Mouse (Mus musculus) heart, postnatal 0 days (tissue): ENCODE results near the gene Tmem184a. TPM values are rescaled to one million over a fixed set of nuclear protein-coding genes. Genes with fewer than 3 reads are reported as not detected.
A peak's percentile ranks its signal among the peaks of the same experiment; 100 is the strongest.

ENCODE experiments used
- ATAC-seq: fragments of 200-750 bp; cut with Nextera tagmentation; 2 replicates; pipeline ENCODE4 v1.8.0; 2017; ENCODE audit warnings: low read depth, moderate number of reproducible peaks, moderate library complexity; ENCODE audit not compliant: insufficient read depth
- DNase-seq: peaks from one replicate; pipeline ENCODE4 v3.0.0-alpha.2; 2016; ENCODE audit warnings: low spot score
- H3K27ac ChIP-seq: fragments of 300-500 bp; sonication (generic); 2 replicates; pipeline ENCODE4 v1.5.1; 2014; ENCODE audit warnings: low read depth, mild to moderate bottlenecking
- H3K27me3 ChIP-seq: fragments of 300-500 bp; sonication (generic); 2 replicates; pipeline ENCODE4 v1.6.1; 2014; ENCODE audit warnings: low read length, mixed read lengths; ENCODE audit not compliant: control insufficient read depth, insufficient read depth
- H3K36me3 ChIP-seq: fragments of 300-500 bp; sonication (generic); replicated peaks from 2 replicates; pipeline ENCODE4 v1.6.1; 2014; ENCODE audit warnings: low read length, mixed read lengths; ENCODE audit not compliant: control insufficient read depth, insufficient read depth
- H3K4me1 ChIP-seq: fragments of 300-500 bp; sonication (generic); 2 replicates; pipeline ENCODE4 v1.6.1; 2014; ENCODE audit warnings: antibody characterized with exemption; ENCODE audit not compliant: control insufficient read depth, insufficient read depth
- H3K4me2 ChIP-seq: fragments of 300-500 bp; sonication (generic); 2 replicates; pipeline ENCODE4 v1.6.1; 2014; ENCODE audit warnings: low read depth, mild to moderate bottlenecking, low read length, moderate library complexity
- H3K4me3 ChIP-seq: fragments of 300-500 bp; sonication (generic); 2 replicates; pipeline ENCODE4 v1.5.1; 2014; ENCODE audit warnings: low read depth, low read length
- H3K9ac ChIP-seq: fragments of 300-500 bp; sonication (generic); replicated peaks from 2 replicates; pipeline ENCODE4 v1.6.1; 2014; ENCODE audit warnings: low read depth, low read length, mixed read lengths
- H3K9me3 ChIP-seq: fragments of 300-500 bp; sonication (generic); replicated peaks from 2 replicates; pipeline ENCODE4 v1.6.1; 2016; ENCODE audit warnings: low read length; ENCODE audit not compliant: control insufficient read depth
- CTCF ChIP-seq: IDR thresholded peaks from 2 replicates; pipeline ENCODE4 v1.5.1; 2016; ENCODE audit warnings: antibody characterized with exemption, control low read depth, low read depth
- EP300 ChIP-seq: IDR thresholded peaks from 2 replicates; pipeline ENCODE4 v1.6.1; 2016; ENCODE audit warnings: antibody characterized with exemption, low read depth
- WGBS: fragments of 180-500 bp; shearing (Covaris S2); extraction: QIAGEN DNeasy Blood & Tissue Kit; methylation state at CpG from one replicate; pipeline ENCODE4 v1.1.7; 2014; 5-methylcytosine and 5-hydroxymethylcytosine counted together
- polyA plus RNA-seq: library from polyadenylated mRNA; unstranded; fragments of >200 nt; fragmentation: Nextera tagmentation; extraction: Ambion mirVana; gene quantifications from 2 replicates; pipeline ENCODE4 v1.2.1, GENCODE M21; 2015
- total RNA-seq: library from RNA; depleted of rRNA; stranded (reverse); fragments of >200 nt; gene quantifications from 2 replicates; pipeline ENCODE4 v1.2.3, GENCODE M21; 2014; ENCODE audit warnings: low replicate concordance

The Tmem184a gene
- total and polyA plus RNA-seq, 2 experiments from 2014 or later: 0.10 to 0.31 TPM

DNA sequence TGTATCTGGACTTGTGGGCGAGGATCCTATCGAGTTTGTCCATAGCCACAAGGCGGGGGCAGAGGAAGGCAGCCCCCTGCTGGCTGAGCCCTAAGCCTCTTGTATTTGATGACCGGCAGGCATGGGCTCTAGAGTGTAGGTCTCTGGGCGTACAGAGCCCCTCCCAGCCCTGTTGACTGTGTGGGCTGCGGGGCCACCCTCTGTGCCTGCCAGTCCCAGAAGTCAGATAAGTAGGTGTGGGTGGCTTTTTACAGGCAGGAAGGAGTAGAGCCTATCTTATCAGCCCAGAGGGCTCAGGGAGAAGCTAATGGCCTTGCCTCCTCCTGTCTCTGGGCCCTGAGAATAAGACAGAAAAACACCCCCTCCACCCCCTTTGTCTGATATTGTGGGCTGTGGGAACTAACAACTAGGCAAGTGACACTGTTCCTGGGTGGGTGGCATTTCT lies 15.6 kb downstream of the Tmem184a start:
- ATAC-seq: peak; percentile 63
- peak; percentile 33 for DNase-seq
- peaks cover 14% of the 10 kb centered on the region for H3K4me1 ChIP-seq
- TF ChIP-seq CTCF (peak; percentile 28), EP300 (no peak)
- H3K36me3 ChIP-seq: peaks cover 34% of the 10 kb centered on the region
- no peak overlapping the region for H3K9ac ChIP-seq
- no peaks in the 10 kb centered on the region for H3K9me3 ChIP-seq
- H3K4me3 ChIP-seq: no peak overlapping the region
- no peaks in the 10 kb centered on the region for H3K27me3 ChIP-seq
- peak overlapping the region; percentile 49 for H3K27ac ChIP-seq
- H3K4me2 ChIP-seq: no peak overlapping the region
- under 1% methylated on average over 6 of the region's 6 CpGs for WGBS

GRCm38 (mm10) chr5:139803601-139804102 lies 16.1 kb downstream of the Tmem184a start:
- TF ChIP-seq EP300: no peak
- no peak; the same call in 1 of the 2 replicates for TF ChIP-seq CTCF
- Histone ChIP-seq H3K4me1 (peaks cover 14% of the 10 kb centered on the region), H3K36me3 (peaks cover 36% of the 10 kb centered on the region), H3K4me3 (no peak overlapping the region), H3K27ac (peak overlapping the region; percentile 49), H3K27me3 (no peaks in the 10 kb centered on the region), H3K4me2 (no peak overlapping the region), H3K9me3 (no peaks in the 10 kb centered on the region), H3K9ac (no peak overlapping the region)
- ATAC-seq (peak; percentile 82), DNase-seq (peak; percentile 82)
- 6% methylated on average over 12 of the region's 12 CpGs for WGBS

DNA sequence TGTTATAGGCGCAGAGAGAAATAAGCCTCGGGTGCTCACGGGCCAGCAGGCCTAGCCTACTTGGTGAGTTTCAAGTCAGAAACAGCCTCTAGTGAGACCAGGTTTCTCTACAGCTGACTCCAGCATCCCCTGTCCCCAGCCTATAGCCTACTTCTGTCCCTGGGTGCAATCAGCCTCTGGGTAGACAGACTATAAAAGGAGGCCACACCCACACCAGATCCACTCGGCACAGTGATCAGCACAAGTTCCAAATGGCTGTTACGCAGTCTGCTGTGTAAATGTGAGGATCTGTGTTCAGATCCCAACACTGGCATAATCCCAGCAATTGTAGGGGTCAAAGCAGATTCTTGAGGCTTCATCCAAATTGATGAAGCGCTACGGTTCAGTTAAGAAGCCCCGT lies 16.6 kb downstream of the Tmem184a start:
- DNase-seq (no peak), ATAC-seq (no peak)
- TF ChIP-seq EP300 (no peak), CTCF (no peak)
- peaks cover 19% of the 10 kb centered on the region for H3K4me1 ChIP-seq
- 0 out of 2 replicates have a peak overlapping the region, but pooled peaks have one; percentile 25 for H3K27ac ChIP-seq
- no peak overlapping the region for H3K9ac ChIP-seq
- H3K27me3 ChIP-seq: no peaks in the 10 kb centered on the region
- H3K9me3 ChIP-seq: no peaks in the 10 kb centered on the region
- peaks cover 36% of the 10 kb centered on the region for H3K36me3 ChIP-seq
- H3K4me3 ChIP-seq: no peak overlapping the region
- 68% methylated on average over 8 of the region's 8 CpGs for WGBS
- no peak overlapping the region for H3K4me2 ChIP-seq

GRCm38 (mm10) chr5:139801880-139802279 lies 17.8 kb downstream of the Tmem184a start:
- Histone ChIP-seq H3K4me3 (no peak overlapping the region), H3K4me2 (no peak overlapping the region), H3K27ac (no peak overlapping the region), H3K4me1 (peaks cover 31% of the 10 kb centered on the region), H3K9me3 (no peaks in the 10 kb centered on the region), H3K9ac (no peak overlapping the region), H3K27me3 (no peaks in the 10 kb centered on the region), H3K36me3 (peaks cover 36% of the 10 kb centered on the region)
- DNase-seq (no peak), ATAC-seq (no peak)
- WGBS: 92% methylated on average over 10 of the region's 10 CpGs
- no peak for TF ChIP-seq EP300
- TF ChIP-seq CTCF: no peak

DNA sequence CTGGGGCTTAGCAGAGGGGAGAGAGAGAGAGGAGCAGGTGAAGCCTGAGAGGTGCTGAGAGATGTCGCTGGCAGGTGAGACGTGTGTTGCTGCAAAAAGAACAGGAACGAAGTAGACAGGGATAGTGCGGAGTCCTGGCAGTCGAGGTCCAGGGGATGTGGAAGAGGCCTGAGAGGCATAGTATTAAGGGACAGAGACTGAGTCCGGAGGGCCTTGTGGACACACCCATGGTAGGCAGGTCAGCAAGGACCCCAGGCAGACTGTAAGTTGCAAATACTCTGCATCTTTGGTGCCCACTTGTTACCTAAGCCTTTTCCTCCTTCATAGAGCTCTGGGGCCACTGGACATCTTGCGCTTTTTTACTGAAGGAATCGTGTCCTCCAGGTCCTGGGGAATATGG lies 18.5 kb downstream of the Tmem184a start:
- WGBS: 81% methylated on average over 8 of the region's 8 CpGs
- Histone ChIP-seq H3K27me3 (no peaks in the 10 kb centered on the region), H3K9ac (no peak overlapping the region), H3K4me2 (no peak overlapping the region), H3K4me1 (peaks cover 36% of the 10 kb centered on the region), H3K9me3 (no peaks in the 10 kb centered on the region), H3K4me3 (no peak overlapping the region), H3K27ac (no peak overlapping the region), H3K36me3 (peaks cover 36% of the 10 kb centered on the region)
- DNase-seq (no peak), ATAC-seq (no peak)
- TF ChIP-seq EP300 (no peak), CTCF (no peak)
